Mouse (Mus musculus): ENCODE measurements around the gene Mavs. TPM values are rescaled to one million over a fixed set of nuclear protein-coding genes. Genes with fewer than 3 reads are reported as not detected.

Mavs gene
- polyA plus RNA-seq, 1 experiment from 2014 or later = 16.5 TPM

DNA sequence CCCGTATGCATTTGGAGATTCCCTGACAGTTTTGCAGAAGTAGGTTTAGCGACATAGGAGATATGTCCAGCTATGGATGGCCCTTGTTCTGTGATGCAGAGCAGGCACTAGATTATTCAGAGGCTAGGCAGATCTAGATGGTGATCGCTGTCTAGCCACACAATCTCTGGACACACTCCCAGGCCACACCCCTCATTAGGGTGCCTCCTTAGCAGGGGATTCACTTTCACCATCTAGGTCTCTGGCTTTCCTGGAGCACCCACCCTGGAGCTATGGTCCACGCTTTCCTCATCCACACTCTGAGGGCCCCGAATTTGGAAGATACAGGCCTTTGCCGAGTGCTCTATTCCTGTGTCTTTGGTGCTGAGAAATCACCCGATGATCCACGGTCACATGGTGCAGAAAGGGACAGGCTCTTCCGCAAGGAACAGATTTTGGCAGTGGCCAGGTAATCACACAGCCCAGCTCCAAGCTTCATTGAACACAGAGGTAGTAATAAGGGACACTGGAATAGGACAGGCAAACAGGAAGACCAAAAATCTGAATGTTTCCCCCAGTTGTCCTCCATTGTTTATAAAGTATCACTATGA is 22.7 kb upstream of the Mavs start:
- ATAC-seq (ENCODE audit: insufficient read depth) (no peak), DNase-seq (no peak)
- peak overlapping the region; percentile 91 for H3K27ac ChIP-seq (ENCODE audit: low read depth)
- peaks cover 11% of the 10 kb centered on the region; the same call in 1 of the 2 replicates for H3K36me3 ChIP-seq (ENCODE audit: insufficient read depth)
- H3K4me3 ChIP-seq (ENCODE audit: low read depth, low read length) = peak overlapping the region; percentile 64
- H3K4me2 ChIP-seq = peak overlapping the region; percentile 79
- H3K9me3 ChIP-seq (ENCODE audit: low read depth, low read length) = no peaks in the 10 kb centered on the region
- 56% methylated on average over 9 of the region's 9 CpGs for WGBS
- no peak for TF ChIP-seq CTCF (IDR thresholded peaks at IDR 0.05; ENCODE audit: low read depth)
- peak overlapping the region; percentile 71 for H3K9ac ChIP-seq
- H3K27me3 ChIP-seq (ENCODE audit: insufficient read depth, low read length) = no peaks in the 10 kb centered on the region
- H3K4me1 ChIP-seq (ENCODE audit: insufficient read depth) = peaks cover 8% of the 10 kb centered on the region

DNA sequence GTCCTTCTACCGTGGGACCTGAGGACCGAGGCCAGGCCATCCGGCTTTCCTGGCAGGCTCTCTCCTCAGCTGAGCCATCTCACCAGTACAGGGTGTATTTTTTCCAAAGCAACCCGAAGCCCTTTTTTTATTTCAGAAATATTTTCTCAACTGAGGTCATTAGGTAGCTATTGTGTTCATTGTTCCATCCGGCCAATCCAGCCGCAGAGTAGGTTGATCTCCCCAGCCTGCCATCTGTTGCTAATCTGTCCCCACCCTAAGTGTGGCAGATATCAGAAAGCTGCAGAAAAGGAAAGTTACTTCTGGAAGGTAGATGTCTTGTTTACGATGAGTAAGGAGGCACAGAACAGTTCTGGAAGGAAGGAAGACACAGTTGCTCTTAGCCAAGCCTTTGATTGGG is 20.1 kb upstream of the Mavs start:
- H3K9me3 ChIP-seq (ENCODE audit: low read depth, low read length) = no peaks in the 10 kb centered on the region
- TF ChIP-seq CTCF (IDR thresholded peaks at IDR 0.05; ENCODE audit: low read depth) = no peak
- H3K4me2 ChIP-seq = no peak overlapping the region
- 88% methylated on average over 7 of the region's 7 CpGs for WGBS
- peaks cover 8% of the 10 kb centered on the region for H3K4me1 ChIP-seq (ENCODE audit: insufficient read depth)
- no peak for DNase-seq
- H3K4me3 ChIP-seq (ENCODE audit: low read depth, low read length) = no peak overlapping the region
- H3K27me3 ChIP-seq (ENCODE audit: insufficient read depth, low read length) = no peaks in the 10 kb centered on the region
- no peak for ATAC-seq (ENCODE audit: insufficient read depth)
- no peak overlapping the region for H3K27ac ChIP-seq (ENCODE audit: low read depth)
- H3K36me3 ChIP-seq (ENCODE audit: insufficient read depth) = peaks cover 11% of the 10 kb centered on the region; the same call in 1 of the 2 replicates
- no peak overlapping the region for H3K9ac ChIP-seq

DNA sequence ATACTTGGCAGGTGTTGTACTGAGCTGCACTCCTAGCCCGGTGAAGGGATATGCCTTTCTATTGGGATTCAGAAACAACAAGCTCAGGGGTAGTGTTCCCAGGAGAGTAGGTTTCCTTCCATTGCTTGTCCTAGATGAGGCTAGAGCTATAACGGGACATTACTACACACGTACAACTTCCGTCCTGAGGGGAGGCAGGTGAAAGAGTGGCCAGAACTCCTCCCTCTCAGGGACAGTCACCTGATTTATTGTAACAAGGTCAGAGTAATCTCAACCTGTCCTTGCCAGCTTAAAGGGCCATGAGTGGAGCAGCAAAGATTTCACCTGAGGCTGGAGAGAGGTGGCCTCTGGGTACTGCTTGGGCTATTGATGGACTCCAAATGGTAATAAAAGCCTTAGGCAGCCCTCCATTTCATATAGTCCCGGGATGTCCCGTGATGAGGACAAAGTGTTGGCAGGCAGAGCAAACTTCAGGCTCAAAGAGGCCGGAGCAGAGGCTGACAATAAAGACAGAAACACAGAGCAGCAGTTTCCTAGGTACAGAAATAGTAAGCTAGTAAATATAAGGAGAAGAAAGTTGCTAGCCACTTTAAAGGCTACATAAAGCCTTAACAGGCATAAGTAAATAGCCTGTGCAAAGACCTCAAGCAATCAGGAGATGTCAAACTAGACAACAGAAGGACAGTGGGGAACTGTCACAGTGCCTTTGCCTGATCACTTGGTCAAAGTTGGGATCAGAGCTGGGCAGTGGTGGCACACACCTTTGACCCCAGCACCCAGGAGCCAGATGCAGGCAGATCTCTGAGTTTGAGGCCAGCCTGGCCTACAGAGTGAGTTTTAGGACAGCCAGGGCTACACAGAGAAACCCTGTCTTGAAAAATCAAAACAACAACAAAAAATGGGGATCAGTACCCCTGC is 17.7 kb upstream of the Mavs start:
- H3K27me3 ChIP-seq (ENCODE audit: insufficient read depth, low read length) = no peaks in the 10 kb centered on the region
- H3K4me1 ChIP-seq (ENCODE audit: insufficient read depth) = no peaks in the 10 kb centered on the region
- no peaks in the 10 kb centered on the region for H3K9me3 ChIP-seq (ENCODE audit: low read depth, low read length)
- H3K4me3 ChIP-seq (ENCODE audit: low read depth, low read length) = no peak overlapping the region
- no peak overlapping the region for H3K4me2 ChIP-seq
- ATAC-seq (ENCODE audit: insufficient read depth) (no peak), DNase-seq (no peak)
- TF ChIP-seq CTCF (IDR thresholded peaks at IDR 0.05; ENCODE audit: low read depth) = no peak
- H3K36me3 ChIP-seq (ENCODE audit: insufficient read depth) = peaks cover 11% of the 10 kb centered on the region; the same call in 1 of the 2 replicates
- WGBS = 79% methylated on average over 7 of the region's 7 CpGs
- H3K9ac ChIP-seq = no peak overlapping the region
- H3K27ac ChIP-seq (ENCODE audit: low read depth) = no peak overlapping the region

DNA sequence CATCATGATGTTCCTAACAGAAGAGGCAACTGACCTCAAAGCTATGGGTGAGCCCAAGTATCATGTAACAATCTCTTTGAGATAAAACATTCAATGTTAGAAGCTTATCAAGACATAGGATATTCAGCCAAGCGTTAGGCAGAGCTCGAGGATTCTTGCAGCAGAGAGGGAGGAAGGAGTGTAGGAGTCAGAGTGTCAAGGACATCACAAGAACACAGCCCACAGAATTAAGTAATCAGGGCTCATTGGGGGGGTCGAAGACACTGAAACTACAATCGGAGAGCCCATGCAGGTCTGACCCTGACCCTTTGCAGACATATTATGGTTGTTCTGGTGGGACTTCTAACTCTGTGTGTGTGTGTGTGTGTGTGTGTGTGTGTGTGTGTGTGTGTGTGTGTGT is 13.8 kb upstream of the Mavs start:
- Histone ChIP-seq H3K4me2 (no peak overlapping the region), H3K4me3 (ENCODE audit: low read depth, low read length) (no peak overlapping the region), H3K4me1 (ENCODE audit: insufficient read depth) (no peaks in the 10 kb centered on the region; the same call in 1 of the 2 replicates), H3K9me3 (ENCODE audit: low read depth, low read length) (no peaks in the 10 kb centered on the region), H3K9ac (no peak overlapping the region), H3K36me3 (ENCODE audit: insufficient read depth) (no peaks in the 10 kb centered on the region), H3K27me3 (ENCODE audit: insufficient read depth, low read length) (no peaks in the 10 kb centered on the region), H3K27ac (ENCODE audit: low read depth) (no peak overlapping the region)
- no peak for TF ChIP-seq CTCF (IDR thresholded peaks at IDR 0.05; ENCODE audit: low read depth)
- 55% methylated on average over 4 of the region's 4 CpGs for WGBS
- ATAC-seq (ENCODE audit: insufficient read depth) (no peak), DNase-seq (no peak)

DNA sequence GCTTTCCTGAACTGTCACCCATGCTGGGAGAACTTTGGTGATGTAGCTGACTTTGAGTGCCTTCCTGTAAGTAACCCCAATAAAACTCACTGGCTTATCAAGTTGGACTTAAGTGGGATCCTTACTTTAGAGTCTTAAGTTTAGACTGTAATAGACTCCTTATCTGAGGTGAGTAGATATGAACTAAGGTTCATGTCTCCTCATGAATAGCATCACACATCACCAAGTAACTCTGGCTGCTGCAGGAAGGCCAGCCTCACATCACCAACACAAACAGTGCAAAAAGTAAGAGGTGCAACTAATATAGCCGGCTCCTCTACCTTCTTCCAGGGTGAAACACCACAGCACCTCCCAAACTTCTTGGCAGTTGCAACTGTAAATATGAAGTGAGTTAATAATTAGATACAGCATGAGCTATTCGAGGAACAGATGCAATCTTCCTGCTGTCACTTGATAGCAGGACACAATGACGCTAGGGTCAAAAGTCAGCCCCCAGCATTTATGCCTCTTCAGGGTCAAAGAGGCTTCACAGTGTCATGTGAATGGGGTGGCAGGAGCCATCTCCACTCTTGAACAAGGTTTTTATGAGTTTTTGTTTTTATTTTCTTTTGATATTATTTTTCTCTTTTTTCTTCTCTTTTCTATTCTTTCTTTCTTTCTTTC is 11.9 kb upstream of the Mavs start:
- no peak for TF ChIP-seq CTCF (IDR thresholded peaks at IDR 0.05; ENCODE audit: low read depth)
- H3K4me3 ChIP-seq (ENCODE audit: low read depth, low read length) = no peak overlapping the region
- no peak overlapping the region for H3K9ac ChIP-seq
- H3K27me3 ChIP-seq (ENCODE audit: insufficient read depth, low read length) = no peaks in the 10 kb centered on the region
- DNase-seq = no peak
- H3K27ac ChIP-seq (ENCODE audit: low read depth) = no peak overlapping the region; the same call in 1 of the 2 replicates
- no peaks in the 10 kb centered on the region for H3K36me3 ChIP-seq (ENCODE audit: insufficient read depth)
- 52% methylated on average over 3 of the region's 3 CpGs for WGBS
- no peaks in the 10 kb centered on the region; the same call in 1 of the 2 replicates for H3K4me1 ChIP-seq (ENCODE audit: insufficient read depth)
- ATAC-seq (ENCODE audit: insufficient read depth) = no peak
- H3K9me3 ChIP-seq (ENCODE audit: low read depth, low read length) = no peaks in the 10 kb centered on the region
- no peak overlapping the region for H3K4me2 ChIP-seq

DNA sequence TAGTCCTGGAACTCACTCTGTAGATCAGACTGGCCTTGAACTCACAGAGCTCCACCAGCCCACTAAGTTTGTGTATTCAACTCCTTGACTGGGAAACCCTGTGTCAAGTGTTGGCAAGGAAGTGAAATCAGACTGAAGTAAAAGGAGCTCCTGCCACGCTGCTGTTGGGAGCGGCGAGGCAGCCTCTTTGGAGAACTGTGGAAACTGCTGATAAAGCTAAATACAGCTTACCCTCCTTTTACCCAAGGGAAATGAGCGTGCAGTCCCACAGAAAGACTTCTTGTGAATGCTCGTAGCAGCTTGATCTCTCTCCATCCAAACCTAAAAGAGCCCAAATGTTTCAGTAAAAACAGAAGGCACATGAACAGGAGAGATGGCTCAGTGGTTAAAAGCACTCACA is 11.3 kb upstream of the Mavs start:
- Histone ChIP-seq H3K9ac (no peak overlapping the region), H3K27me3 (ENCODE audit: insufficient read depth, low read length) (no peaks in the 10 kb centered on the region), H3K9me3 (ENCODE audit: low read depth, low read length) (no peaks in the 10 kb centered on the region), H3K4me2 (no peak overlapping the region), H3K4me1 (ENCODE audit: insufficient read depth) (no peaks in the 10 kb centered on the region; the same call in 1 of the 2 replicates), H3K36me3 (ENCODE audit: insufficient read depth) (no peaks in the 10 kb centered on the region), H3K4me3 (ENCODE audit: low read depth, low read length) (no peak overlapping the region), H3K27ac (ENCODE audit: low read depth) (no peak overlapping the region; the same call in 1 of the 2 replicates)
- no peak for ATAC-seq (ENCODE audit: insufficient read depth)
- WGBS = 34% methylated on average over 5 of the region's 5 CpGs
- DNase-seq = peak; percentile 34
- TF ChIP-seq CTCF (IDR thresholded peaks at IDR 0.05; ENCODE audit: low read depth) = no peak

DNA sequence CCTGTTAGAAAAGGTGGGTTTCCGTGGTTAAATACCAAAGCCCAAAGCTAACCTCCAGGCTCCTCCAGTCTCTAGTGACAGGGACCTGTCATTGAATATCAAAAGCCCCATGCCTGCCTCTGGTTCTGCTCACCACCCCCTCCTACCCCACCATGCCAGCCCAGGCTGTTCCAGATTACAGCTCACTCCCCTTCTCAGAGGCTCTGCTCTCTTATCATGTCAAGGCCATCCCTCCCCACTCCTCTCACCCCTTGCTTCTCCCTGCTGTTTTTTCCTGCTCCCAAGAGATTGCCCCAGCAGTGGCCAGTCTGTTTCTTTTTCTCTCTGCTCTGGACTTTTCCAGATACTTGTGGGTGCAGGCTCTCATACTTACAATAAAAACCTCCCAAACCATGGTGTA is 10.3 kb upstream of the Mavs start:
- no peak for TF ChIP-seq CTCF (IDR thresholded peaks at IDR 0.05; ENCODE audit: low read depth)
- H3K4me1 ChIP-seq (ENCODE audit: insufficient read depth) = no peaks in the 10 kb centered on the region; the same call in 1 of the 2 replicates
- H3K27ac ChIP-seq (ENCODE audit: low read depth) = no peak overlapping the region
- H3K36me3 ChIP-seq (ENCODE audit: insufficient read depth) = no peaks in the 10 kb centered on the region
- ATAC-seq (ENCODE audit: insufficient read depth) (peak; percentile 63; the same call in 1 of the 2 replicates), DNase-seq (no peak)
- H3K4me2 ChIP-seq = no peak overlapping the region
- 69% methylated on average over 1 of the region's 1 CpGs for WGBS
- no peak overlapping the region for H3K4me3 ChIP-seq (ENCODE audit: low read depth, low read length)
- no peaks in the 10 kb centered on the region for H3K9me3 ChIP-seq (ENCODE audit: low read depth, low read length)
- H3K27me3 ChIP-seq (ENCODE audit: insufficient read depth, low read length) = no peaks in the 10 kb centered on the region
- H3K9ac ChIP-seq = no peak overlapping the region

Measured in lung, embryonic 14.5 days (tissue).